Mouse (Mus musculus): ENCODE measurements around the gene F5. TPM values are rescaled to one million over a fixed set of nuclear protein-coding genes. Genes with fewer than 3 reads are reported as not detected.

Gene F5
- polyA plus RNA-seq, 1 experiment from 2014 or later, result 0.43 TPM

DNA sequence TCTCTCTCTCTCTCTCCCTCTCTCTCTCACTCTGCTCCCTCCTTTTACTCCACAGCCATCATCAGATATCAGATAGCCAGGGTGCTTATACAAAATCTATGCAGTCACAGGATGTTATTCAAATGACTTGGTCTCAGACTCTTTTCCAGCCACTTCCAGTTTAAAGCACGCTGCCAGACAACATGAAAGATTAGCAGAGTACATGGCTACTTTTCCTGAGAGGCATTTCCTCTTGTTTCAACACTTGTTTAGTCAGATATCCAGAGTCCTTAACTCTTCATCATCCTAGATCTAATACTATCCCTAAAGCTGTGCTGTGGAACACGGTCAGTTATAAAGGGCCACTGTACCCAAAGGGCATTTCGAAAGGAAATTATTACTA lies 30.9 kb upstream of the F5 start:
- H3K4me3 ChIP-seq (ENCODE audit: low read depth, low read length), result no peak overlapping the region
- WGBS, result 88% methylated on average over 3 of the region's 3 CpGs

DNA sequence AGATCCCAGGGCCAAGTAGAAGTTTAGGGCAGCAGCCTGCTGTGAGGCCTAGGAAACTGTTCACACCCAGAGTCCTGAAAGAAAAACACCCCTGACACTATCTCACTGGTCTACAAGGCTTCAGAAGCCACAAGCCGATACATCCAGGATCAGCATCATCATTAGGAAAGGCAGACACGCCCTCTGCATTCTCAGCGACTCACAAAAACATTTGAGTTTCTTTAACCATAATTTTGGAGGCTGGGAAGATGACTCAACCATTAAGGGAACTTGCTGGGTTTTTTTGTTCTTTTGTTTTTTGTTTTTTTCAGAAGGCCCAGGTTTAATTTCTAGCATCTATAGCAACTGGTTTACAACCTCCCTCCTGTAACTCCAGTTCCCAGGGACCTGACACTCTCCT lies 27.8 kb upstream of the F5 start:
- H3K9ac ChIP-seq (ENCODE audit: low read length), result no peak overlapping the region
- H3K4me2 ChIP-seq (ENCODE audit: low read depth, low read length, severe bottlenecking), result no peak overlapping the region
- DNase-seq (ENCODE audit: low spot score) (no peak), ATAC-seq (replicated peaks; ENCODE audit: low FRiP score) (no peak)
- H3K36me3 ChIP-seq (ENCODE audit: control insufficient read depth, insufficient read depth, low read length), result no peaks in the 10 kb centered on the region
- no peaks in the 10 kb centered on the region for H3K27me3 ChIP-seq (ENCODE audit: control insufficient read depth, insufficient read depth, low read length)
- no peaks in the 10 kb centered on the region for H3K9me3 ChIP-seq (ENCODE audit: control insufficient read depth, low read length)
- no peaks in the 10 kb centered on the region for H3K4me1 ChIP-seq (replicated peaks; ENCODE audit: control insufficient read depth, insufficient read depth, low read length)
- 69% methylated on average over 3 of the region's 3 CpGs for WGBS
- no peak overlapping the region for H3K27ac ChIP-seq (ENCODE audit: low read depth, low read length)
- no peak overlapping the region for H3K4me3 ChIP-seq (ENCODE audit: low read depth, low read length)

More for the DNA sequence above, 30.9 kb upstream of the F5 start:
- DNase-seq (ENCODE audit: low spot score) (no peak), ATAC-seq (replicated peaks; ENCODE audit: low FRiP score) (no peak)
- H3K4me1 ChIP-seq (replicated peaks; ENCODE audit: control insufficient read depth, insufficient read depth, low read length), result no peaks in the 10 kb centered on the region
- H3K27ac ChIP-seq (ENCODE audit: low read depth, low read length), result no peak overlapping the region
- no peaks in the 10 kb centered on the region for H3K9me3 ChIP-seq (ENCODE audit: control insufficient read depth, low read length)
- H3K4me2 ChIP-seq (ENCODE audit: low read depth, low read length, severe bottlenecking), result no peak overlapping the region
- H3K36me3 ChIP-seq (ENCODE audit: control insufficient read depth, insufficient read depth, low read length), result no peaks in the 10 kb centered on the region
- no peak overlapping the region for H3K9ac ChIP-seq (ENCODE audit: low read length)
- H3K27me3 ChIP-seq (ENCODE audit: control insufficient read depth, insufficient read depth, low read length), result no peaks in the 10 kb centered on the region

DNA sequence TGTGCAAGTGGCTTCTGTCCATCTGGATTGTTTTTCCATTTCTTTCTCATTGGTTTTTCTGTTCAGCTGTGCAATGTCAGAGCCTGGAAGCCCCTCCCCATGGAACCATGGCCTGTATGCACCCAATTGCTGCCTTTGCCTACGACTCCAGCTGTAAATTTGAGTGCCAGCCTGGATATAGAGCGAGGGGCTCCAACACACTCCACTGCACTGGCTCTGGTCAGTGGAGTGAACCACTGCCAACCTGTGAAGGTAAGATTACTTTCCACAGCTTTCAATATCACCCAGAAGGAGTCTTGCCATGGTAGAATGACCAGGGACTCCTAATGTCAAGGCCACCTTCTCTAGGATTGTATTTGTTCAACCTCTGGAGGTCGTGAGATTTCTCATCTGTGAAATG lies 21.6 kb upstream of the F5 start:
- WGBS, result 72% methylated on average over 3 of the region's 3 CpGs
- H3K27me3 ChIP-seq (ENCODE audit: control insufficient read depth, insufficient read depth, low read length), result no peaks in the 10 kb centered on the region
- H3K4me3 ChIP-seq (ENCODE audit: low read depth, low read length), result no peak overlapping the region
- no peak for ATAC-seq (replicated peaks; ENCODE audit: low FRiP score)
- no peak overlapping the region for H3K4me2 ChIP-seq (ENCODE audit: low read depth, low read length, severe bottlenecking)
- DNase-seq (ENCODE audit: low spot score), result no peak
- H3K36me3 ChIP-seq (ENCODE audit: control insufficient read depth, insufficient read depth, low read length), result no peaks in the 10 kb centered on the region
- H3K4me1 ChIP-seq (replicated peaks; ENCODE audit: control insufficient read depth, insufficient read depth, low read length), result no peaks in the 10 kb centered on the region
- H3K9ac ChIP-seq (ENCODE audit: low read length), result no peak overlapping the region
- no peaks in the 10 kb centered on the region for H3K9me3 ChIP-seq (ENCODE audit: control insufficient read depth, low read length)
- no peak overlapping the region for H3K27ac ChIP-seq (ENCODE audit: low read depth, low read length)

DNA sequence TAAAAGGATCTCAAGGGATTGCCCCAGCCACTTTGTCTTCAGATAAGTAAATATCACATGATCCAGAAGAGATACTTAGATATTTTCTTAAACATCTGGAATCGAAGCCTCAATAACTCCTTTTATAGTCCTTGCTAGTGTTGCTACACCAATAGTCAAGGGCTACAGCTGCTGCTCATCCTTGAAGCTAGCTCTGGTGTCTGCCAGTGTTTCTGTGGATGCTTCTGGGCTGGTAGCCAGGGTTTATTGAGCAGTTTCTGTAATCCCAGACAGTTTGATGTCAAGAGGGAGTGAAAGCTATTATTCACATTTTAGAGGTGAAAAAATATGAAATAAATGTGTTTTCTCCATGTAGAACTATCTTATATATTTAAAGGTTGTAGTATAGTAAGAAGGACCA lies 19.0 kb upstream of the F5 start:
- WGBS, result 80% methylated on average over 1 of the region's 1 CpGs
- Histone ChIP-seq H3K27ac (ENCODE audit: low read depth, low read length) (no peak overlapping the region), H3K9me3 (ENCODE audit: control insufficient read depth, low read length) (no peaks in the 10 kb centered on the region), H3K36me3 (ENCODE audit: control insufficient read depth, insufficient read depth, low read length) (no peaks in the 10 kb centered on the region), H3K4me1 (replicated peaks; ENCODE audit: control insufficient read depth, insufficient read depth, low read length) (no peaks in the 10 kb centered on the region), H3K27me3 (ENCODE audit: control insufficient read depth, insufficient read depth, low read length) (no peaks in the 10 kb centered on the region), H3K9ac (ENCODE audit: low read length) (no peak overlapping the region), H3K4me3 (ENCODE audit: low read depth, low read length) (no peak overlapping the region), H3K4me2 (ENCODE audit: low read depth, low read length, severe bottlenecking) (no peak overlapping the region)
- ATAC-seq (replicated peaks; ENCODE audit: low FRiP score) (no peak), DNase-seq (ENCODE audit: low spot score) (no peak)

- Histone ChIP-seq H3K27me3 (ENCODE audit: control insufficient read depth, insufficient read depth, low read length) (no peaks in the 10 kb centered on the region), H3K4me1 (replicated peaks; ENCODE audit: control insufficient read depth, insufficient read depth, low read length) (no peaks in the 10 kb centered on the region), H3K4me2 (ENCODE audit: low read depth, low read length, severe bottlenecking) (no peak overlapping the region), H3K27ac (ENCODE audit: low read depth, low read length) (no peak overlapping the region), H3K36me3 (ENCODE audit: control insufficient read depth, insufficient read depth, low read length) (no peaks in the 10 kb centered on the region), H3K9ac (ENCODE audit: low read length) (no peak overlapping the region), H3K9me3 (ENCODE audit: control insufficient read depth, low read length) (no peaks in the 10 kb centered on the region), H3K4me3 (ENCODE audit: low read depth, low read length) (no peak overlapping the region)
- DNase-seq (ENCODE audit: low spot score), result no peak
- no peak for ATAC-seq (replicated peaks; ENCODE audit: low FRiP score)
- WGBS, result 87% methylated on average over 6 of the region's 6 CpGs
Observed at GRCm38 (mm10) chr1:164134101-164134500, 17.5 kb upstream of the F5 start.

DNA sequence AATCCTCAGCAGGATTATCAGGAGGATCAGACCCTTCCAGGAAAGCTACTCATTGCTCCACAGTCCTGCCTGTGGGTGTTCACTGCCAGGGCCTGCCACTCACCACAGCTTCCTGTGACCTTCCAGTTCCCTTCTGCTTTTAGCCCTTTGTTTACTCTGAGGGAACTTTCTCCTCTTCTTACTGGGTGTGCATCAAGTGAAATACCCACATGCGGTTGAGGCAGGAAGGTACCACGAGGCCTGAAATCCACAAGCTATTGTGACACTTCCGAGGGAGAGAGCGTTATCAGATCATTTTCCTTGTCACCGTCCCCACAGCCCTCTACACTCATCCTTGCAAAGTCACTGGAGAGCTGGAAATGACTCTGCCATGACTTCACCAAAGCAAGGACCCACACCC lies 16.3 kb upstream of the F5 start:
- no peak for DNase-seq (ENCODE audit: low spot score)
- WGBS, result 84% methylated on average over 5 of the region's 5 CpGs
- Histone ChIP-seq H3K36me3 (ENCODE audit: control insufficient read depth, insufficient read depth, low read length) (no peaks in the 10 kb centered on the region), H3K4me2 (ENCODE audit: low read depth, low read length, severe bottlenecking) (no peak overlapping the region), H3K9ac (ENCODE audit: low read length) (no peak overlapping the region), H3K9me3 (ENCODE audit: control insufficient read depth, low read length) (no peaks in the 10 kb centered on the region), H3K4me3 (ENCODE audit: low read depth, low read length) (no peak overlapping the region), H3K4me1 (replicated peaks; ENCODE audit: control insufficient read depth, insufficient read depth, low read length) (no peaks in the 10 kb centered on the region), H3K27me3 (ENCODE audit: control insufficient read depth, insufficient read depth, low read length) (no peaks in the 10 kb centered on the region), H3K27ac (ENCODE audit: low read depth, low read length) (no peak overlapping the region)
- no peak for ATAC-seq (replicated peaks; ENCODE audit: low FRiP score)

GRCm38 (mm10) chr1:164135960-164136359 lies 15.7 kb upstream of the F5 start:
- 86% methylated on average over 11 of the region's 11 CpGs for WGBS

DNA sequence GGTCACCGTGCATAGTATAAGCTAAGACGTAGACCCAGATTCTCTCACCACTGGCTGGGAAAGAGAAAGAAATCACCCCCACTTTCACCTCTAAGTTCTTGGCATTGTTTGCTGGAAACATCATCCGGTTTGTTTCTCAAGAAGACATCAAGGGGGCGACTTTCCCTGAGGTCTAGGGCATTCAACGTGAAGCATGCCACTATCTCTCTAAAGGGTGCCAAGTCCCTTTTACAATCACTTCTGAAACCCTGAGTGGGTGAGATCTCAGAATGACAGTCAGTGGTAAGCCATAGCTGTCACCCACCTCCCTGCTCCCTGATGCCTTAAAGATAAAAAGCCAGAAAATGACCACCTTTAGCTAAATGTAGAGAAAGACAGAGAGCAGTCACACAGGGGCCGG lies 15.0 kb upstream of the F5 start:
- ATAC-seq (replicated peaks; ENCODE audit: low FRiP score) (no peak), DNase-seq (ENCODE audit: low spot score) (no peak)
- Histone ChIP-seq H3K4me2 (ENCODE audit: low read depth, low read length, severe bottlenecking) (no peak overlapping the region), H3K4me1 (replicated peaks; ENCODE audit: control insufficient read depth, insufficient read depth, low read length) (no peaks in the 10 kb centered on the region), H3K27me3 (ENCODE audit: control insufficient read depth, insufficient read depth, low read length) (no peaks in the 10 kb centered on the region), H3K9me3 (ENCODE audit: control insufficient read depth, low read length) (no peaks in the 10 kb centered on the region), H3K4me3 (ENCODE audit: low read depth, low read length) (no peak overlapping the region), H3K27ac (ENCODE audit: low read depth, low read length) (no peak overlapping the region), H3K36me3 (ENCODE audit: control insufficient read depth, insufficient read depth, low read length) (no peaks in the 10 kb centered on the region), H3K9ac (ENCODE audit: low read length) (no peak overlapping the region)
- 78% methylated on average over 6 of the region's 6 CpGs for WGBS

More at GRCm38 (mm10) chr1:164135960-164136359, 15.7 kb upstream of the F5 start:
- Histone ChIP-seq H3K9me3 (ENCODE audit: control insufficient read depth, low read length) (no peaks in the 10 kb centered on the region), H3K36me3 (ENCODE audit: control insufficient read depth, insufficient read depth, low read length) (no peaks in the 10 kb centered on the region), H3K27me3 (ENCODE audit: control insufficient read depth, insufficient read depth, low read length) (no peaks in the 10 kb centered on the region), H3K9ac (ENCODE audit: low read length) (no peak overlapping the region), H3K27ac (ENCODE audit: low read depth, low read length) (no peak overlapping the region), H3K4me3 (ENCODE audit: low read depth, low read length) (no peak overlapping the region), H3K4me1 (replicated peaks; ENCODE audit: control insufficient read depth, insufficient read depth, low read length) (no peaks in the 10 kb centered on the region), H3K4me2 (ENCODE audit: low read depth, low read length, severe bottlenecking) (no peak overlapping the region)
- ATAC-seq (replicated peaks; ENCODE audit: low FRiP score), result no peak
- no peak for DNase-seq (ENCODE audit: low spot score)

- peak; percentile 87 for DNase-seq (ENCODE audit: low spot score)
- no peak overlapping the region for H3K9ac ChIP-seq (ENCODE audit: low read length)
- H3K4me3 ChIP-seq (ENCODE audit: low read depth, low read length), result no peak overlapping the region
- H3K36me3 ChIP-seq (ENCODE audit: control insufficient read depth, insufficient read depth, low read length), result no peaks in the 10 kb centered on the region
- H3K4me2 ChIP-seq (ENCODE audit: low read depth, low read length, severe bottlenecking), result peak overlapping the region; percentile 27; the same call in 1 of the 2 replicates
- H3K27ac ChIP-seq (ENCODE audit: low read depth, low read length), result no peak overlapping the region
- H3K4me1 ChIP-seq (replicated peaks; ENCODE audit: control insufficient read depth, insufficient read depth, low read length), result no peaks in the 10 kb centered on the region
- H3K9me3 ChIP-seq (ENCODE audit: control insufficient read depth, low read length), result no peaks in the 10 kb centered on the region
- peak; percentile 89 for ATAC-seq (replicated peaks; ENCODE audit: low FRiP score)
- H3K27me3 ChIP-seq (ENCODE audit: control insufficient read depth, insufficient read depth, low read length), result no peaks in the 10 kb centered on the region
- 9% methylated on average over 5 of the region's 5 CpGs for WGBS
Observed at GRCm38 (mm10) chr1:164138365-164139130, 13.1 kb upstream of the F5 start.

Data from forebrain, embryonic 11.5 days (tissue).